Mouse (Mus musculus) left cerebral cortex, adult 9 months (tissue): ENCODE data around the gene Pgd.
A peak's percentile ranks its signal among the peaks of the same experiment; 100 is the strongest.
"Not testable (repeated sequence)": the region's sequence is repeated elsewhere in the genome, so short reads cannot be mapped to it uniquely, and the experiment has no call there.

Experiments
- DNase-seq, 2 experiments: peaks; one replicate each; pipeline ENCODE4 v3.0.0; 2022; ENCODE audit warnings: low spot score in 2 of 2

Pgd gene

GRCm38 (mm10) chr4:149131789-149132565, 34.6 kb downstream of the Pgd start:
- DNase-seq = no peak

GRCm38 (mm10) chr4:149131021-149131752, 35.4 kb downstream of the Pgd start:
- no peak for DNase-seq

- DNase-seq = peak in 1 of 2 experiments; percentile 21
These were observed 38.1 kb downstream of the Pgd start for GRCm38 (mm10) chr4:149128467-149128866.

GRCm38 (mm10) chr4:149126663-149127062, 39.9 kb downstream of the Pgd start, which contains the start of gene Cort:
Gene Cort (minus strand): TSS chr4:149126763.
- DNase-seq = no peak

GRCm38 (mm10) chr4:149126115-149126509, 40.5 kb downstream of the Pgd start:
- no peak for DNase-seq

- no peak for DNase-seq
These were observed 41.0 kb downstream of the Pgd start for GRCm38 (mm10) chr4:149125341-149126114.

GRCm38 (mm10) chr4:149123432-149123831, 43.1 kb downstream of the Pgd start:
- DNase-seq = no peak

- DNase-seq = not testable (repeated sequence)
These were observed 46.5 kb downstream of the Pgd start for GRCm38 (mm10) chr4:149119978-149120562.

- peak; percentile 71 to 94 for DNase-seq
These were observed 62.6 kb downstream of the Pgd start, which contains the start of gene Dffa for GRCm38 (mm10) chr4:149103875-149104561. Gene Dffa (plus strand): TSS chr4:149104146.

- no peak for DNase-seq
These were observed 65.1 kb downstream of the Pgd start for GRCm38 (mm10) chr4:149101456-149101855.

GRCm38 (mm10) chr4:149100449-149100848, 66.1 kb downstream of the Pgd start:
- not testable (repeated sequence) for DNase-seq
